Mouse (Mus musculus) heart, adult 11 months (tissue): ENCODE measurements at regions not wholly inside any gene's neighbourhood (a gene's known extent, or its start where the extent isn't known, plus 50 kb on each side); places are given as distances from the start of the nearest gene placed in this dataset.

Experiments
- DNase-seq: peaks from one replicate; pipeline ENCODE4 v3.0.0; 2022

DNA sequence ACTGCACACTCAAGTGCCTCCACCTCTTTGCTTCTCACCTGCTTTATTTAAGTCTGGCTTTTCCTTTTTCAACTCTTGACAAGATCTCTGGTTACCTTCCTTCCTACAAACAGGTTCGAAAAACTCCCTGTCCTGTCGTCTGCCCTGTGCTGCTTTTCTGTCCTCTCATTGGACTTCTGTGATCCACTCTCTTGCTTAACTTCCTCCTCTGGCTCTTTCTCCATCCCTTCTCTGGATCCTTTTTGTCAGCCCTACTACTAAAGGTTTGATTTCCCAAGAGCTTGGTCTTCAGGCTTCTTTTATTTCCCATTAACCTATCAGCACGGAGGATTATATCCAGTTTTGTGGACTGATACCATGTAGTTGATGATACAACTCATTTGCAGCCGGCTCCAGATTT, 149.8 kb downstream of the Satb1 start:
- DNase-seq: no peak

DNA sequence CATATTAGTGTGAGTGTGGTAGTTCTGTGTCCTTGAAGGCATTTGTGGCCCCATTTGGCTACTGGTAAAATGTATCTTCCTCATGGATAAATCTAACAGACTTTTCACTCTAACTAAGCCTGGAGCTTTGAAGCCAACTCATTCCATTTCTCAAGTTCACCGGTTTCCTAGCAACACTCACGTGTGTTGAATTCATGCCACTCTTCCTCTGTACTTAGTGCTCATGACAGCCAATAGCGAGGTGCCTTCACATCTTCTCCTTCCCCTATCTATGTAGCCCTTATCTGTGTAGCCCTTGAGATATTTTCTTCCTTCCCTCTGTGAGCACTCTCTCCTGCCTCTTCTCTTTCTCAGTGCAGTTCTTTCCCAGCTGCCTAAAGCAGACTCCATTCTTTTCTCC, 150.7 kb downstream of the Satb1 start:
- no peak for DNase-seq

- DNase-seq: no peak
Measured at GRCm38 (mm10) chr17:51677451-51677850, 155.6 kb downstream of the Satb1 start.

GRCm38 (mm10) chr17:51658408-51658807, 174.7 kb downstream of the Satb1 start:
- DNase-seq: no peak

GRCm38 (mm10) chr17:51653881-51654280, 179.2 kb downstream of the Satb1 start:
- no peak for DNase-seq

GRCm38 (mm10) chr17:51651880-51652279, 181.2 kb downstream of the Satb1 start:
- peak; percentile 34 for DNase-seq

GRCm38 (mm10) chr17:51649213-51649815, 183.8 kb downstream of the Satb1 start:
- peak; percentile 42 for DNase-seq

GRCm38 (mm10) chr17:51646416-51646815, 186.7 kb downstream of the Satb1 start:
- peak; percentile 53 for DNase-seq

DNA sequence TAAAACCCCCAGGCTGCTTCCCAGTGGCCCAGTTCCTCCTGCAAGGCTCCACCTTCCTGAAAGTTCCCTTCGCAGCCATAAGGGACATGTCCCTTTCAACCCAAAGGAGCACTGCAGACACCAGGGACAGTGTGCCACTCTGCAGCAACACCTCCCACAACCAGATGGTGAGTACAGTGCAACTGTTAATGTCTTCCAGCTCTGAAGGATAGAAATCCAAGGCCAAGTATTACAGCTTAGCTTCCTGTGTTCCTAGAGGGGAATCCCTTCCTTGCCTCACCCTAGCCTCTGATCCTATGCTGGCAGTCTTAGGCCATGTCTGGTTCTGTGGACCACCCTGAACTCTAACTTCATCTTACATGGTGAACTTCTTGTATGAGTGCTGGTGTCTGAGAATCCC, 187.2 kb downstream of the Satb1 start:
- peak; percentile 58 for DNase-seq

- peak; percentile 48 for DNase-seq
Measured at GRCm38 (mm10) chr17:51642682-51643081, 190.4 kb downstream of the Satb1 start.

- DNase-seq: peak; percentile 23
Measured at GRCm38 (mm10) chr17:51635913-51636312, 197.2 kb downstream of the Satb1 start.

DNA sequence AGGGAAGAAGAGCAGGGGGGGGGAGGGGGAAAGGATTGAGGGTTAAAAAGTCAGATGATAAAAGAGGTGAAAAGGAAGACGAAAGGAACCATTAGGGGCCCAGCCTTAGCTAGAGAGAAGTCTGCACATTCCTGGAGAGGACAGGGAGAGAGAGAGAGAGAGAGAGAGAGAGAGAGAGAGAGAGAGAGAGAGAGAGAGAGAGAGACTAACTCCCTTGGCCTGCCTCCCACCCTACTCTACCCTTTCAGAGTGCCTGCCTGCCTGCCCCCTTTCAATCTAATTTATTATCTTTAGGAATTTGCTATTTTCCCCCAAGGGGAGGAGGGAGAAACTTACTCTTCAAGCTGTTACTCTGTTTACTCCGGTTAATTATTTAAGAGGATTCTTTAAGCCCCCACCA, 201.5 kb downstream of the Satb1 start:
- no peak for DNase-seq

DNA sequence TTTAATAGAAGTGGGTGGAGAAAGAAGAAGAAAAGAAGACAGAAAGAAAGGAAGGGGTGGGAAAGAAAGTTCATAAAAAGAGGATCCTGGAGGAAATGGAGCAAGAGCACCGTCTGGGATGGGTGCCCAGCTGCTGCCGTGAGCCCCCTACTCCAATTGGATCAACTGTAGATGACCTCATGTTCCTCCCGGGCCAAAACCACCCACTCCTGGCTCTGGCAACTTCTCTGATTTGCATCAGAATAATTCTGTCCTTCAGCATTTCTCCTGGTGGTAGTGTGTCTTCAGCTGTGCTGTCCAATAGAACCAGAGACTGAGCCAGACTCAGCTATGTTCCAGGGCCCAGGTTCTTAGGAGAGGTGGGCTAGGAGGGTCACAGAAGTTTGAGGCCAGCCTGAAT, 212.6 kb downstream of the Satb1 start:
- DNase-seq: no peak

DNA sequence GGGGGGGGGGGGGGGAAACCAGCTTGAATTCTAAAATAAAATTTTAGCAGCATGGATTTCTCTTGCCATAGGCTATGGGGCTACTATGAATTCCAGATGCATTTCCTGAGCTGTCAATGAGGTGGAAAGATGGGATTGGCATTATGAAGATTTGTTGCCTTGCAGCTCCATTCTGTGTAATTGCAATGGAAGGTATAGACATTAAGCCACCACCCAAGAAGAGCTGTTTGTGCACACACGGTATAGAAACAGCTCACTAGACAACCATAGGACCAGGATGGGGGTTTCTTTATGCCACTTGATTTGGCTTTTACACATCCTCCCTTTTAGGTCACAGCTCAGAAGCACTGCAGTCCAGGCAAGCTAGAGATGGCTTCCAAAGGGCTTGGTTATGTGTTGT, 247.8 kb downstream of the Satb1 start:
- DNase-seq: no peak

DNA sequence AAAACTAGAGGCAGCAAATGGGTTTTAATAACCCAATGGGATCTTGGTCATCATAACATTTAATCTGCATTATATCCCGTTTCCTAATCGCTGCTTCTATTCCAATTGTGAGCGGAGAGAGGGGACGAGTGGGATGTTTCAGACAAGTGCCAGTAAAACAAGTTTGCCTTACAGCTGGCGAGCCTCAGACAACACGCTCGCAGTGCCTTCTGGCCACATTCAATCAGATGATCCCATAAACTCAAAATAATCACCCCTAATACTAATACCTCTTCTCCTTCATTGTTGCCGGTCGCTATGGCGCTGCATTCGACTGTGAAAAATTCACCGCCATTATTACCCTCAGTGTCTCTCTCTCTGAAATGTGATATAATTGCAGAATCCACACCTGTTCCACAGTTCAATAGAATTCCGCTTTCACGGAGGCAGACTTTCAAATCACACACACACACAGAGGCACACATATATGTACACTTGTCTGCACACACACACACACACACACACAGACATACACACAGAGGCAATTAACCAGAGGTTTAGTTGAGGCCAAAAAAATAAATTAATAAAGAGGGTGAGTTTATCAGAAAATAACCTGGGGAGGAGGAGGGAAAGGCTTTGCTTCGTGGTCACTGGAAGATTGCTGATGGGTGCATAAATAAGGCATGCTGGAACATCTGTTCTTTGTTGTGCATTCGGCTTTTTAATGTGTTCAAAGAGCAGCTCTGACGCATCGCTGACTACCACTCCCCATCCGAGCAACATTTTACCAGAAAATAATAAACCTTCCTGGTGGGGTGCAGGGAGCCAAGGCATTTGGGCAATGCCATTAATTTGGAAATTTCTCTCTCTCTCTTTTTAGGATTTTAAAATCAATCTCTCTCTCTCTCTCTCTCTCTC, 248.9 kb downstream of the Satb1 start:
- DNase-seq: no peak

- peak; percentile 94 for DNase-seq
Measured at GRCm38 (mm10) chr17:51583277-51583676, 249.8 kb downstream of the Satb1 start.

GRCm38 (mm10) chr17:51555854-51556253, 277.2 kb downstream of the Satb1 start:
- no peak for DNase-seq

GRCm38 (mm10) chr17:51554446-51554845, 278.6 kb downstream of the Satb1 start:
- DNase-seq: no peak

DNA sequence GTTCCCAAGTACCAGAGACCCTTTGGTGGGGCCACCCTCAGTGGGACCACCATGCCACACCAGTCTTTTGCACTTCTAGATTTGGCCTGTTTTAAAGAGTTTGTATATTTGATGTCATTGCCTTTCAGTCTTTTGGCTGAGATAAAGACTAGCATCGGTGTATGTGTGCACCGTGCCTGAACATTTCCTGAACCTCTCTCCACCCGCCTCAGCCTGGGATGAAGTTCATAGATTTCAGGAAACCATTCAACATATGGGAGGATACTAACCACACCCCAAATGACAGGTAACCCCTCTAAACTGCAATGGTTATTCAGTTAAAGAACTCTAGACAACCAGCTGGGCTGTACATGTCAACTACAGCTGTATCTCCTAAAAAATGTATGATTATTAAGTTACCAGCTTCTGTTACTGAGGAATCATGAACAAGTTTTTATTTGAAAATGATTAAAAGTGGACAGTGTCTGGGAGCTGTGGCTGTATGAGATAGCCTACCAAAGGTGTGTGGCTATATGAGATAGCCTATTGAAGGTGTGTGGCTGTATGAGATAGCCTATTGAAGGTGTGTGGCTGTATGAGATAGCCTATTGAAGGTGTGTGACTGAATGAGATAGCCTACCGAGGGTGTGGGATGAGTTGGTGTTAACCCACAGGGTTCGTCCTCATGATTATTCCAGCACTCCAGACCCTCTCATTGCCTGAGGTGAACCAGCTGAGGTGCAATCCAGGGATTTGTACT, 280.6 kb downstream of the Satb1 start:
- DNase-seq: no peak

- peak; percentile 94 for DNase-seq
Measured at GRCm38 (mm10) chr17:51546999-51547398, 286.1 kb downstream of the Satb1 start.

- DNase-seq: no peak
Measured at GRCm38 (mm10) chr17:51542544-51542943, 290.5 kb downstream of the Satb1 start.

- DNase-seq: no peak
Measured at GRCm38 (mm10) chr17:51534678-51535077, 298.4 kb downstream of the Satb1 start.

GRCm38 (mm10) chr17:51534270-51534669, 298.8 kb downstream of the Satb1 start:
- DNase-seq: no peak

GRCm38 (mm10) chr17:51528161-51528560, 304.9 kb downstream of the Satb1 start:
- peak; percentile 28 for DNase-seq
